10 mouse cellular contexts compared by ENCODE assay signal in the genomic region with DNA sequence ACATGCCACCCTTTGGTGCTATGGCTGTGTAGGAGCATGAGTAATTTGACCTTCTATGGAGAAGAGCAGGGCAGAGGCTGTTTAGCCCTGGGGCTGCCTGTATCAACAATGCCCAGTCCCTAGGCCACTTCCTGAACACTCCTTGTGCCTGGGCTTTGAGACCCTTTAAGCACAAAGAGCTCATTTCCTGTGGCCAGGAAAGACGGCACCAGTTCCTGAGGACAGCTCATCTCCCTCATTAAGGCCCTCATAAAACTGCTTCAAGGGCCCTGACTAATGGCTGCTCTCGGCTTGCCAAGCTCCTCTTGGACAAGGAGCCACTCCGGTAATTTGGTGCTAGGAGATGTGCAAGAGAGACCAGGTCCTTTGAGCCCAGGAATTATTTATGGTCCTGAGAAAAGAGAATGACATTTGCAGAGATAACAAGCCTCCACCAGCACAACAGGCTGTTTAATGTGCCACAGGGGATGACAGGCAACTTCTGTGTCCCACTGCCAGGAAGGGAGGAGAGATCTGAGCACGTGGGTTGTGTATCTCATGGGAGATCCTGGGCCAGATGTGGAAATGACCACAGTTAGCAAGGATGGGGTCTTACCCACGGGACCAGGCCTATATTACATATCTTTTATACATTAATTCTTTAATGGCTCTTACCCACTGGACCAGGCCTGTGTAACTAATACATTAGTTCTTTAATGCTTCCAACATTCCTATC. TPM values are rescaled to one million over a fixed set of nuclear protein-coding genes. Genes with fewer than 3 reads are reported as not detected.
A peak's percentile ranks its signal among the peaks of the same experiment; 100 is the strongest.
DNase-seq lines count a peak whose midpoint lies in the region; ATAC-seq lines count a peak whose summit lies in the region.
"Had no signal": no experiment of that assay in that cellular context is flagged by ENCODE, and none has a peak within 500 bp of the region (broad histone marks: within the 10 kb centered on the region; RNA-seq: fewer than 3 reads in every experiment).

No protein-coding gene starts in this region.

- H3K9ac ChIP-seq in hindbrain, embryonic 12.5 days: no peak overlapping the region
- H3K9ac ChIP-seq in midbrain, embryonic 13.5 days (replicated peaks): no peak overlapping the region
- no peak overlapping the region for H3K9ac ChIP-seq in forebrain, embryonic 13.5 days

- WGBS in hindbrain, embryonic 12.5 days: 48% methylated on average over 5 of the region's 5 CpGs
- 48% methylated on average over 5 of the region's 5 CpGs for WGBS in midbrain, embryonic 13.5 days
- WGBS in forebrain, embryonic 13.5 days: 50% methylated on average over 5 of the region's 5 CpGs

- no peak overlapping the region for H3K4me3 ChIP-seq in hindbrain, embryonic 12.5 days
- no peak overlapping the region for H3K4me3 ChIP-seq in midbrain, embryonic 13.5 days (replicated peaks)
- no peak overlapping the region for H3K4me3 ChIP-seq in forebrain, embryonic 13.5 days
- H3K4me3 ChIP-seq: layer of hippocampus, adult 2 months had no signal

- ATAC-seq in hindbrain, embryonic 12.5 days (ENCODE audit: low FRiP score): no peak
- ATAC-seq in midbrain, embryonic 13.5 days: no peak
- no peak for ATAC-seq in forebrain, embryonic 13.5 days

- H3K9me3 ChIP-seq in hindbrain, embryonic 12.5 days (replicated peaks): no peaks in the 10 kb centered on the region
- H3K9me3 ChIP-seq in midbrain, embryonic 13.5 days: no peaks in the 10 kb centered on the region
- no peaks in the 10 kb centered on the region for H3K9me3 ChIP-seq in forebrain, embryonic 13.5 days (replicated peaks)

- H3K4me1 ChIP-seq in hindbrain, embryonic 12.5 days: peaks cover 40% of the 10 kb centered on the region
- H3K4me1 ChIP-seq in midbrain, embryonic 13.5 days (replicated peaks): peaks cover 51% of the 10 kb centered on the region
- H3K4me1 ChIP-seq in forebrain, embryonic 13.5 days: peaks cover 31% of the 10 kb centered on the region

- H3K27me3 ChIP-seq in hindbrain, embryonic 12.5 days: peaks cover 18% of the 10 kb centered on the region
- H3K27me3 ChIP-seq in midbrain, embryonic 13.5 days: peaks cover 15% of the 10 kb centered on the region
- peaks cover 9% of the 10 kb centered on the region for H3K27me3 ChIP-seq in forebrain, embryonic 13.5 days

- 0 out of 2 replicates have a peak overlapping the region, but pooled peaks have one; percentile 25 for H3K27ac ChIP-seq in hindbrain, embryonic 12.5 days
- peak overlapping the region; percentile 60 for H3K27ac ChIP-seq in midbrain, embryonic 13.5 days
- H3K27ac ChIP-seq in forebrain, embryonic 13.5 days: no peak overlapping the region
- H3K27ac ChIP-seq: layer of hippocampus, adult 2 months had no signal

- no peaks in the 10 kb centered on the region for H3K36me3 ChIP-seq in hindbrain, embryonic 12.5 days
- no peaks in the 10 kb centered on the region for H3K36me3 ChIP-seq in midbrain, embryonic 13.5 days
- H3K36me3 ChIP-seq in forebrain, embryonic 13.5 days (ENCODE audit: poor library complexity, severe bottlenecking): no peaks in the 10 kb centered on the region

- no peak overlapping the region for H3K4me2 ChIP-seq in hindbrain, embryonic 12.5 days (replicated peaks)
- H3K4me2 ChIP-seq in midbrain, embryonic 13.5 days (replicated peaks): no peak overlapping the region
- no peak overlapping the region for H3K4me2 ChIP-seq in forebrain, embryonic 13.5 days

- peak; percentile 59 for DNase-seq in adrenal gland, adult 2 months
- DNase-seq in adrenal gland, adult 18-20 months (ENCODE audit: low spot score in 2 of 2): no peak
- peak; percentile 29 for DNase-seq in kidney, postnatal 14 days
- DNase-seq in kidney, postnatal 25 days: no peak
- no peak for DNase-seq in spleen, adult 18-20 months

RNA-seq across cellular contexts. Expression of a gene that starts 1.8 kb away (rescaled TPM):
- total RNA-seq in adrenal gland, adult 2 months (2021): 10 to 100 TPM; 72.6 to 91.6 TPM
- polyA plus RNA-seq in adrenal gland, adult 2 months (2012; rRNA removed): 84.0 and 89.4 TPM in 2 replicates
- 10 to 100 TPM; 69.8 to 88.5 TPM for total RNA-seq in adrenal gland, adult 18-20 months (2021)
- polyA plus RNA-seq in hindbrain, embryonic 12.5 days (2016; fragmentation: Nextera tagmentation; extraction: Ambion mirVana): 126 and 138 TPM in 2 replicates
- 30.0 and 36.1 TPM in 2 replicates for polyA plus RNA-seq in midbrain, embryonic 13.5 days (2015; fragmentation: Nextera tagmentation; extraction: Ambion mirVana)
- 34.9 and 38.2 TPM in 2 replicates for polyA plus RNA-seq in forebrain, embryonic 13.5 days (2015; fragmentation: Nextera tagmentation; extraction: Ambion mirVana)

RNA-seq across cellular contexts. Expression of a gene that starts 34.3 kb away (rescaled TPM):
- total RNA-seq in adrenal gland, adult 2 months (2021): 1 to 10 TPM in 1 of 2 experiments, under 1 TPM in 1; 0.46 to 1.0 TPM
- polyA plus RNA-seq in adrenal gland, adult 2 months (2012; rRNA removed): 0.97 and 1.5 TPM in 2 replicates
- 1 to 10 TPM in 1 of 2 experiments, under 1 TPM in 1; 0.53 to 1.9 TPM for total RNA-seq in adrenal gland, adult 18-20 months (2021)
- polyA plus RNA-seq in hindbrain, embryonic 12.5 days (2016; fragmentation: Nextera tagmentation; extraction: Ambion mirVana): 0.93 and 1.5 TPM in 2 replicates
- 1.0 and 1.6 TPM in 2 replicates for polyA plus RNA-seq in midbrain, embryonic 13.5 days (2015; fragmentation: Nextera tagmentation; extraction: Ambion mirVana)
- polyA plus RNA-seq in forebrain, embryonic 13.5 days (2015; fragmentation: Nextera tagmentation; extraction: Ambion mirVana): 1.4 and 1.6 TPM in 2 replicates
- total RNA-seq: gastrocnemius, adult 18-20 months had no signal

RNA-seq across cellular contexts. Expression of a gene that starts 42.8 kb away (rescaled TPM):
- total RNA-seq in adrenal gland, adult 2 months (2021): 1 to 10 TPM; 3.9 to 5.1 TPM
- polyA plus RNA-seq in adrenal gland, adult 2 months (2012; rRNA removed): 1.4 and 1.6 TPM in 2 replicates
- total RNA-seq in adrenal gland, adult 18-20 months (2021): 1 to 10 TPM; 4.6 to 6.6 TPM
- 5.7 and 5.9 TPM in 2 replicates for polyA plus RNA-seq in hindbrain, embryonic 12.5 days (2016; fragmentation: Nextera tagmentation; extraction: Ambion mirVana)
- polyA plus RNA-seq in midbrain, embryonic 13.5 days (2015; fragmentation: Nextera tagmentation; extraction: Ambion mirVana): 5.7 and 6.0 TPM in 2 replicates
- 4.9 and 5.4 TPM in 2 replicates for polyA plus RNA-seq in forebrain, embryonic 13.5 days (2015; fragmentation: Nextera tagmentation; extraction: Ambion mirVana)

Comparison
In these comparisons a context has a peak if more than half of its experiments do, and no peak if none do; other contexts are left out.
1. DNase-seq: peak in adrenal gland, adult 2 months (single experiment) and kidney, postnatal 14 days (single experiment); none in adrenal gland, adult 18-20 months (0 of 2), kidney, postnatal 25 days (0 of 2) and spleen, adult 18-20 months (0 of 2).